Mouse (Mus musculus) frontal cortex, postnatal 25 days (tissue): ENCODE results near the gene Tfpi.
"Not testable (repeated sequence)": the region's sequence is repeated elsewhere in the genome, so short reads cannot be mapped to it uniquely, and the experiment has no call there.

Source experiments
- DNase-seq, 2 experiments: peaks; one replicate each; pipeline ENCODE4 v3.0.0; 2022; ENCODE audit warnings: low spot score in 2 of 2

Gene Tfpi

GRCm38 (mm10) chr2:84389075-84389474 is 87.5 kb downstream of the Tfpi start:
- DNase-seq = no peak

DNA sequence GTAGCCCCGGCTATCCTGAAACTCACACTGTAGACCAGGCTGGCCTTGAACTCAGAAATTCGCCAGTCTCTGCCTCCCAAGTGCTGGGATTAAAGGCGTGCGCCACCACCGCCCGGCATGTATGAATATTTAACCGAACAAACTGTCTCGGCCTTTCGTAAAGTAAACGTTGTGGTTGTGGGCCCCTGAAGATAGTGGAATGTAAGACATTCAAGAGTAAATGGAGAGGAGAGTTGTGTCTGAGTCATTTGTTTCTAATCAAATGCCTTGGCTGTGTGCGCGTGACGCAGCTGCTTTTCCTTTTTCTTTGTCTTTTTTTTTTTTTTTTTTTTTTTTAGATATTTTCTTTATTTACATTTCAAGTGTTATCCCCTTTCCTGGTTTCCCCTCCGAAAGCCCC is 88.0 kb downstream of the Tfpi start:
- DNase-seq = not testable (repeated sequence)

- DNase-seq = no peak
Observed at GRCm38 (mm10) chr2:84388023-84388416, 88.6 kb downstream of the Tfpi start.

GRCm38 (mm10) chr2:84387394-84388022 is 89.1 kb downstream of the Tfpi start:
- DNase-seq = no peak

DNA sequence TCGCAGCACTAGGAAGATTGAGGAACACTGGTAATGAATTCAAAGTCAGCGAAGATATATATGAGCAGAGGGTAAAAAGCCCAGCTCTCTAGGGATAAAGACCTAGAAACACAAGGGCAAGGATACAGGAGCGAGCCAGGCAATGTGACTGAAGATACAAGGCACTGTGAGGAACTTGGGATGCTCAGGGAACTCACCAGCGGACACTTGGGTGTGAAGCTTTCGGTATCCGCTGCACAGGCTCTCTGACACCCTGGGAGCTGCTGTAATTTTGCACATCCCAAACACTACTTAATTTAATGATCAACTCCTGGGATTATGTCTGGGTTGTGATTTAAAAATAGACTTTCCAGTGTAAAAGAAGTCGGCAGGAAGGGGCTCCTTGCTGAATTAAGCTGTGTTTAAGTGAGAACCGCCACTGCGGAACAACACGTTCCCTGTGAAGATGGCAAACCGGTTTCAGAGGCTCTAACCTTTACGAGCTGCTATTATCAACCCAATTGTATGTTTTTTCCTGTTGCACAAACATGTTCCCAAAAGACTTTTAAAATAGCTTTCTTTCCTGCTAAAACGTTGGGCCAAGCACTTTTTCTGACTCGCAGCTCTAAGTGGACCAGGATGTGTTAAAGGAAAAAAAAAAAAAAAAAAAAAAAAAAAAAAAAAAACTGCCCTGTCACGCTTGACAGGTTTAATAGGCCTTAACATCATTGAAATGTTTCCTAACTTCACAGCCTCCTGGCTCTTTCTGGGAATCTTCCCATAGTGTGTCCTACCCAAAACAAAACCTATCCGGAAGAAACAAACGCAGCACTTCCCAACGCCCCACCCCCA is 89.8 kb downstream of the Tfpi start:
- no peak for DNase-seq

- DNase-seq = no peak
Observed at GRCm38 (mm10) chr2:84384911-84385693, 91.5 kb downstream of the Tfpi start.

DNA sequence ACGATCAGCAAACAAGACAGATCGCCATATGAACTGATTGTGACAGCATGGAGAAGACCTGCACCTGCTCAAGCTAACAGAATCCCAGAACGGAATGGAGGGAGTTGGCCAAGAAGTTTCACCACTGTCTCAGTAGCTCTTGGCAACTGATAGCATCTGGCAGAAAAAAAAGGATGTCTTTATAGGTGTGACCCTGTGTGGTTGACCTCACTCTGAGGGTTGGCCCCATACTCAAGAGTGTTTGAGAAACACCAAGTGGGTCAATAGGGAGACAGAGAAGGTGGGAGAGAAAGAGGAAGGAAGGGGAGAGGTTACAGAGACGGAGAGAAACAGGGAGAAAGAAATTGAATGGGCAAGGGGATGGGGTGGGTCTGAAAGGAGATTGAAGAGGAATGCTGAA is 92.7 kb downstream of the Tfpi start:
- no peak for DNase-seq
